Mouse (Mus musculus) gonadal fat pad, adult 2 months (tissue): Measurements from ENCODE around the gene Tbc1d22b. TPM values are rescaled to one million over a fixed set of nuclear protein-coding genes. Genes with fewer than 3 reads are reported as not detected.
"Not testable (repeated sequence)": the region's sequence is repeated elsewhere in the genome, so short reads cannot be mapped to it uniquely, and the experiment has no call there.

ENCODE experiments used
- DNase-seq: peaks from one replicate; pipeline ENCODE4 v3.0.0-alpha.2; 2012; ENCODE audit warnings: low read depth
- polyA plus RNA-seq: library from polyadenylated mRNA; depleted of rRNA; stranded (reverse); fragments of >200 nt; gene quantifications from 2 replicates; pipeline ENCODE4 v1.2.3, GENCODE M21; 2012

Gene Tbc1d22b
- polyA plus RNA-seq, 1 experiment = 14.0 TPM

- no peak for DNase-seq
Measured at GRCm38 (mm10) chr17:29595891-29596770, 46.5 kb downstream of the Tbc1d22b start.

- no peak for DNase-seq
Measured at GRCm38 (mm10) chr17:29596771-29597132, 47.2 kb downstream of the Tbc1d22b start.

DNA sequence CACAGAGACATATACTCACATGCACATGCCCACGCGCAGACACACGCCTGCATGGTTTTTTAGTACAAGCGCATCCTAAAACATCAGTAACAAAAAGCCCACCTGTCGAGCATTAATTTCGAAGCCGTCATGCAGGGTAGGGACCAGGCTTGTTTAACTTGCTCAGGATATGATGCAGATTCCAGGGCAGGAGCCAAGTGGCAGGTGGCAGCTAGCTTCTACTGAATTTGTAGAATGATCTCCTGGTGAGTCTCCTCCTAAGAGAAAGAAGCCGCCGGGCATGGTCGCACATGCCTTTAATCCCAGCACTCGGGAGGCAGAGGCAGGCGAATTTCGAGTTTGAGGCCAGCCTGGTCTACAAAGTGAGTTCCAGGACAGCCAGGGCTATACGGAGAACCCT, 49.5 kb downstream of the Tbc1d22b start:
- no peak for DNase-seq

- no peak for DNase-seq
Measured at GRCm38 (mm10) chr17:29599537-29599936, 50.0 kb downstream of the Tbc1d22b start.

DNA sequence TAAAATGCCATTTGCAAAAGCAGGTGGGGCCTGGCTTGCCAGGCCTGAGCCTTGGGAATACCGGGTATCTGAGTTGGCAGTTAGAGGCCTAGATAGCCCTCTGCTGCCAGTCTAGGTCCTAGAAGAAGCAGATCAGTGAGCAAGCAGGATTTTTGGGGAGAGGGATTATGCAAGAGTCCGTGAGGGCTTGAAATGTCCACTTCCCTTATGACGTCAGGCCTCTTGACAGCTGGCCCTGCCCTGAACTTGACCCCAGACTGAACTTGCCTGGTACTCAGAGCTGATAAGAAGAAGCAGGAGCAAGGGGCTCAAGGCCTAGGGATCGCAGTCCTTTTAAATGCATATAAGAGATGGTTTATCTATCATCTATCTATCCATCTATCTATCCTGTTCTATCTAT, 51.8 kb downstream of the Tbc1d22b start:
- no peak for DNase-seq

- DNase-seq = no peak
Measured at GRCm38 (mm10) chr17:29603283-29603682, 53.7 kb downstream of the Tbc1d22b start.

- DNase-seq = not testable (repeated sequence)
Measured at GRCm38 (mm10) chr17:29613453-29613852, 63.9 kb downstream of the Tbc1d22b start.

- DNase-seq = peak; percentile 42
Measured at GRCm38 (mm10) chr17:29614115-29615023, 64.8 kb downstream of the Tbc1d22b start, which contains the start of the genes Rnf8 and Gm28043. Rnf8 (plus strand) TSS chr17:29614790. Gm28043 (plus strand) TSS chr17:29614876.

GRCm38 (mm10) chr17:29615024-29615551, 65.5 kb downstream of the Tbc1d22b start:
- DNase-seq = no peak

- DNase-seq = no peak
Measured at GRCm38 (mm10) chr17:29615616-29616015, 66.0 kb downstream of the Tbc1d22b start.

DNA sequence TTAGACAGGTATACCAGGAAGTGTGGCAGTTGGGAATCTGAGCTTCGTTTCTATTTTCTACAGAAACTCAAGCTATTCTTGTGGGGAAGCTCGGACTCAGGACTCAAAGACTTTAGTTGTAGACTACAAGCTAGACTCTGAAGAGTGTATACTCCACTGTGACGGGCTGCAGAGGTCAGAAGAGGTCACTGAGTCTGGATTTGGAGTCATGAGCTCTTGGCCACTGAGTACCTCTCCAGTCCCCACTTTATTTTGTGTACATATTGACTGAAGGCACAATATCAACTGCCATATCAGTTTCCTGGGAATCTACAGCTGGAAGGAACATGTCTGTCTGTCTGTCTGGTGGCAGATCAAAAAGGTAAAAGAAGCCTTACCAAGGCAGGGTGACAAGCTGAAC, 69.6 kb downstream of the Tbc1d22b start:
- no peak for DNase-seq

DNA sequence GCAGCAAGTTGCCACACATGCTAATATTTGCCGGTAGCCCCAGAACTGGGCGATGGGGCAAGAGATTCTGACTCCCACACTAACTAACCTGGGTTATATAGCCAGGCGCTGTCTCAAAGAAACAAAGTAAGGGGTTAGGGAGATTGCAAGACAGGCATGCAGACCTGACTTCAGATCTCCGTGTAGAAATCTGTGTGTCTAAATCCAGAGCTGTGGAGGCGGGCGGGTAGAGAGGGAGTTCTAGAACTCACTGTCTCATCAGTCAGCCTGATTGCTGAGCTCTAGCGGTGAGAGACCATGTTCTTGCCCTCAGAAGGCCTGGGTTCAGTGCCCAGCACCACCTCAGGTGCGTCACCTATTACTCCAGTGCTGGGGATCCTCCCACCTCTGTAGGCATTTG, 73.9 kb downstream of the Tbc1d22b start:
- DNase-seq = no peak

GRCm38 (mm10) chr17:29627285-29627684, 77.7 kb downstream of the Tbc1d22b start:
- DNase-seq = peak; percentile 61

GRCm38 (mm10) chr17:29628946-29629345, 79.4 kb downstream of the Tbc1d22b start:
- no peak for DNase-seq

GRCm38 (mm10) chr17:29629620-29630019, 80.0 kb downstream of the Tbc1d22b start:
- DNase-seq = no peak

GRCm38 (mm10) chr17:29632312-29632711, 82.7 kb downstream of the Tbc1d22b start:
- no peak for DNase-seq

GRCm38 (mm10) chr17:29635492-29635891, 85.9 kb downstream of the Tbc1d22b start:
- no peak for DNase-seq

DNA sequence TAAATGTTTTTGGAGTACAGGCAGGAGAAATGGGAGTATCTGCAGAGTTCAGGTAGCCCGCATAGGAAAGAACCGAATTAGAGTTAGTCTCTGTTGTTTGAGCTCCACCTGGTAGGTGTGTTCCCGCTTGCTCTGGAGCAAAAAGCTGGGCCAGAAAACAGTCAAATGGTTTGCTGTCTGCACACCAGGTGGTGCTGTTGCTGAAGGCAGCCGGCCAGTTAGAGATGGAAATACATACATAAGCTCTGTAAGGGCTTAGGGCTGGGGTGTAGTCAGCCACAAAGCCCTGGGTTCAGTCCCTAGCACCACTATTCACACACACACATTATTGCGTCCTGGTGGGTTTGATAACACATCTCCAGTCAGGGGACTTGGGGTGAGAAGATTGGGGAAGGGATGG, 86.5 kb downstream of the Tbc1d22b start:
- no peak for DNase-seq

- no peak for DNase-seq
Measured at GRCm38 (mm10) chr17:29637377-29637776, 87.8 kb downstream of the Tbc1d22b start.

- no peak for DNase-seq
Measured at GRCm38 (mm10) chr17:29637895-29638294, 88.3 kb downstream of the Tbc1d22b start.

DNA sequence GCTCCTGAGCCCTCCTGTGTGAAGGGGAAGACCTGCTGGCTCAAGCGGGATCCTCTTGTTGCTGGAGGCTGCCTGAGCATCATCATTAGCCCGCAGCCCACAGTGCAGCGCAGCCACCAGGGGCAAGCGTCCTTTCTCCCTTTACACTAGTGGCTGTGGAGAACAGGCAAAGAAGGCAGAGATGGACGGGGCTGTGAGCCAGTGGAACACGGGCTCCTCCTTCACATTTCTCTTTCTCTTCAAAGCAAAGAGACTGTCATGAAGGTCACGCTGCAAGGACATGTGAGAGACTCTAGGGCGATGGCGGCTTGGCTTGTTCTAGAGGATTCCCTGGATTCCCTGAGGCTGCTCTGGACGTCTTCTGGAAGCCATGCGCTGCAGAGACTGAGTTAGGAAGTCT, 91.4 kb downstream of the Tbc1d22b start:
- DNase-seq = no peak

DNA sequence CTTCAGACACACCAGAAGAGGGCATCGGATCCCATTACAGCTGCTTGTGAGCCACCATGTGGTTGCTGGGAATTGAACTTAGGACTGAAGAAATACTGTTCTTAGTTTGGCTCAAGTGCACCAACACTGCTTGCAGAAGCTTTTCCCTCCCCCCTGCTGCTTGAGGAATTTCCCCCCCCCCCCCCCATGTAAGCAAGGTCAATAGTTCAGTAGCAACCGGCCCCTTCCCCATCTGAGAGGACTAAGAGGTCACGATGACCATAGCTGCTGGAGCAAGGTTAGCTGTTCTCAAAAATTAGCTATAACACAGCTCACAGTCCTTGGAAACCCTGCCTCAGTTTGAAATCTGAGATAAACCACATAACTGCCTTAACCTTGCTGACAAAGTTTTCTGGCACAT, 92.6 kb downstream of the Tbc1d22b start:
- DNase-seq = no peak
